Mouse (Mus musculus): ENCODE data around the gene Peg12. TPM values are rescaled to one million over a fixed set of nuclear protein-coding genes. Genes with fewer than 3 reads are reported as not detected.

Gene Peg12
- polyA plus RNA-seq (2012; rRNA removed): 0.16 and 0.21 TPM in 2 replicates

GRCm38 (mm10) chr7:62463878-62464755, at the start of gene Peg12:
TSS of gene Peg12 (minus strand) at chr7:62464510.
- H3K4me3 ChIP-seq (replicated peaks; ENCODE audit: insufficient read depth, low read depth, low read length): peak within 1 kb of the TSS; percentile 33
- H3K4me1 ChIP-seq (ENCODE audit: control insufficient read depth, insufficient read depth, low read length): no peaks in the 10 kb centered on the region
- TF ChIP-seq POLR2A (IDR thresholded peaks at IDR 0.05; ENCODE audit: borderline replicate concordance, insufficient read depth, low read length): no peak
- no peak for TF ChIP-seq CTCF (IDR thresholded peaks at IDR 0.05; ENCODE audit: borderline replicate concordance, insufficient read depth, low read depth, low read length)
- 24% methylated on average over 82 of the region's 82 CpGs for WGBS
- peak; percentile 11 to 21 for DNase-seq
- no peak within 1 kb of the TSS for H3K27ac ChIP-seq (ENCODE audit: insufficient read depth, low read length)
- no peaks in the 10 kb centered on the region for H3K27me3 ChIP-seq (ENCODE audit: control insufficient read depth, insufficient read depth, low read length)

- Histone ChIP-seq H3K4me3 (replicated peaks; ENCODE audit: insufficient read depth, low read depth, low read length) (no peak overlapping the region), H3K27me3 (ENCODE audit: control insufficient read depth, insufficient read depth, low read length) (no peaks in the 10 kb centered on the region), H3K27ac (ENCODE audit: insufficient read depth, low read length) (no peak overlapping the region), H3K4me1 (ENCODE audit: control insufficient read depth, insufficient read depth, low read length) (no peaks in the 10 kb centered on the region)
- no peak for DNase-seq
- 17% methylated on average over 2 of the region's 2 CpGs for WGBS
- TF ChIP-seq POLR2A (IDR thresholded peaks at IDR 0.05; ENCODE audit: borderline replicate concordance, insufficient read depth, low read length) (no peak), CTCF (IDR thresholded peaks at IDR 0.05; ENCODE audit: borderline replicate concordance, insufficient read depth, low read depth, low read length) (no peak)
These were observed 21.8 kb upstream of the Peg12 start for GRCm38 (mm10) chr7:62486139-62486538.

DNA sequence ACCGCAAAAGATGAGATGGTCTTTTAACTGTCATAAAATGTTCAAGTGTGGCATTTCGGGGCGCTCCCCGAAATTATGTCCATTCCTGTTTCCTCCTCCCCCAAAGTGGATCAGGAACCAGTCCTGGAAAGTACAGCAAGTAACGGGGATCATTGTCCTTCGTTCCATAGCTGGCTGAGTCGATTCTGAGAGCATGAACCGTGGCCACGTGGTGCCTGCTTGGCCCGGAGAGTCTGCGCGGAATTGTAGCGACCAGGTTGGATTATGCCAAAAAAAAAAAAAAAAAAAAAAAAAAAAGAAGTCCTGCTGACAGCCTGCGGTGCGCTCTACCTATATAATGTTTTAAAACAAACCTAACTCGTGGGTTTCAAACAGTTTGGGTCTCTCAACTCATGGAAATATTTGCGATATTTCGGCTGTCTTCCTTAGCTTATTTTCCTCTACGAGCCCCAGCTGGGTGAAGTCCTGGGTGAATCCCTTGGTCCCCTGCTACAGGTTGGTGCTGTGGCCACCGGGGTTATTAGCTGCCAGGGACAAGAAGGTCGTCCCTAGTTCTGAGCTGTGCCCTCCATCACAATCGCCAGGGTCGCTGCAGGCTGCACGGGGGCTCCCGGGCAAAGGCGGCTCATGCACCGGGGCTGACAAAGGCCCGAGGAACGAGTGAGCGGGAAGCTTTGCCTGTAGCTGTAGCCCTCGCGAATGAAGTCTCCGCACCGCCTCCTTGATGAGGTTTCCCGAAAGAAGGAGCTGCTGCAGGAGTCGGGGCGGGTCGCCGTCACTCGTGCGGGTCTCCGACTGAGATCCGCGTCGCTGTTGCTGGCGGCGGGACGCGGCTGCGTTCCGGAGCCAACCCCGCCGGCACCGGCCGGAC, 1.1 kb downstream of the Peg12 start:
- no peaks in the 10 kb centered on the region for H3K27me3 ChIP-seq (ENCODE audit: control insufficient read depth, insufficient read depth, low read length)
- no peak overlapping the region for H3K27ac ChIP-seq (ENCODE audit: insufficient read depth, low read length)
- H3K4me3 ChIP-seq (replicated peaks; ENCODE audit: insufficient read depth, low read depth, low read length): peak overlapping the region; percentile 4
- TF ChIP-seq CTCF (IDR thresholded peaks at IDR 0.05; ENCODE audit: borderline replicate concordance, insufficient read depth, low read depth, low read length): no peak
- no peak for TF ChIP-seq POLR2A (IDR thresholded peaks at IDR 0.05; ENCODE audit: borderline replicate concordance, insufficient read depth, low read length)
- 30% methylated on average over 55 of the region's 55 CpGs for WGBS
- peak; percentile 1 to 12 for DNase-seq
- H3K4me1 ChIP-seq (ENCODE audit: control insufficient read depth, insufficient read depth, low read length): no peaks in the 10 kb centered on the region

DNA sequence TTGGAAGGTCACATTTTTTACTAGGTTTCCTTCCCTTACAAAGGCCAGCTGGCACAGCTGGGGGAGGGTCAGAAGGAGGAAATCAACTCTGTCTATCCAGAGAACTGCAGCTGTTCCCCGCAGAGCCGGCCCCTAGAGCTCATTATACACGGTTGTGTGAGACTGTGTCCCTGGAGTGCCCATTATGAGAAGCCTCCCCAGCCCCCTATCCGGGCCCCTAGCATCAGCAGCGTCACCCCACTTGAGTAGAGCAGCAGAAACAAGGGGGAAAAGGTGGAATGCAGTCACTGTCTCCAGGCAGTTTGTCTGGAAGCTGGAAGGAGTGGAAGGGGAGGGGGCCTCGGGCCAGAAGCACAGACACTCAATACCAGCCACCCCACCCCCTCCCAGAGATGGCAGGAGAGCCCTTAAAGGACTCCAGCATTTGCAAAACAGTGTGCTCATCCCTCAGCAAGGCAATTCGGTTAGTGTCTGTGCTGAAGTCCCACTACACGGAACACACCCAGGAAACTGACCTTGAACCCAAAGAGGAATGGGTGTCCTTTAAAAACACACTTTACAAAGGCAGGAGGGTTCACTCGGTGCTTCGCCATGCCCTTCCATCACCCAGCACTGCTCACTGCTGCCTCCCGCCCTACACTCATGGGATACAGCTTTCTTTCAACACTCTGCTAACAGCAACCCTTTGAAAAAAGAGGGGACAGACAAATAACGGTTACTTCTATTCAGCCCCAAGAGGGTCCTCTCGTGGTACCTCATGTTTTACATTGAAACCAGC, 1.9 kb downstream of the Peg12 start:
- WGBS: 28% methylated on average over 13 of the region's 13 CpGs

GRCm38 (mm10) chr7:62452353-62452752, 12.0 kb downstream of the Peg12 start:
- no peaks in the 10 kb centered on the region for H3K4me1 ChIP-seq (ENCODE audit: control insufficient read depth, insufficient read depth, low read length)
- no peak overlapping the region for H3K27ac ChIP-seq (ENCODE audit: insufficient read depth, low read length)
- no peak for TF ChIP-seq POLR2A (IDR thresholded peaks at IDR 0.05; ENCODE audit: borderline replicate concordance, insufficient read depth, low read length)
- TF ChIP-seq CTCF (IDR thresholded peaks at IDR 0.05; ENCODE audit: borderline replicate concordance, insufficient read depth, low read depth, low read length): no peak
- no peak overlapping the region for H3K4me3 ChIP-seq (replicated peaks; ENCODE audit: insufficient read depth, low read depth, low read length)
- 23% methylated on average over 2 of the region's 2 CpGs for WGBS
- no peaks in the 10 kb centered on the region for H3K27me3 ChIP-seq (ENCODE audit: control insufficient read depth, insufficient read depth, low read length)
- DNase-seq: no peak

More for the DNA sequence above, 1.9 kb downstream of the Peg12 start:
- no peak overlapping the region for H3K4me3 ChIP-seq (replicated peaks; ENCODE audit: insufficient read depth, low read depth, low read length)
- H3K27ac ChIP-seq (ENCODE audit: insufficient read depth, low read length): no peak overlapping the region
- no peaks in the 10 kb centered on the region for H3K27me3 ChIP-seq (ENCODE audit: control insufficient read depth, insufficient read depth, low read length)
- no peaks in the 10 kb centered on the region for H3K4me1 ChIP-seq (ENCODE audit: control insufficient read depth, insufficient read depth, low read length)
- TF ChIP-seq POLR2A (IDR thresholded peaks at IDR 0.05; ENCODE audit: borderline replicate concordance, insufficient read depth, low read length): no peak
- no peak for TF ChIP-seq CTCF (IDR thresholded peaks at IDR 0.05; ENCODE audit: borderline replicate concordance, insufficient read depth, low read depth, low read length)
- DNase-seq: no peak

DNA sequence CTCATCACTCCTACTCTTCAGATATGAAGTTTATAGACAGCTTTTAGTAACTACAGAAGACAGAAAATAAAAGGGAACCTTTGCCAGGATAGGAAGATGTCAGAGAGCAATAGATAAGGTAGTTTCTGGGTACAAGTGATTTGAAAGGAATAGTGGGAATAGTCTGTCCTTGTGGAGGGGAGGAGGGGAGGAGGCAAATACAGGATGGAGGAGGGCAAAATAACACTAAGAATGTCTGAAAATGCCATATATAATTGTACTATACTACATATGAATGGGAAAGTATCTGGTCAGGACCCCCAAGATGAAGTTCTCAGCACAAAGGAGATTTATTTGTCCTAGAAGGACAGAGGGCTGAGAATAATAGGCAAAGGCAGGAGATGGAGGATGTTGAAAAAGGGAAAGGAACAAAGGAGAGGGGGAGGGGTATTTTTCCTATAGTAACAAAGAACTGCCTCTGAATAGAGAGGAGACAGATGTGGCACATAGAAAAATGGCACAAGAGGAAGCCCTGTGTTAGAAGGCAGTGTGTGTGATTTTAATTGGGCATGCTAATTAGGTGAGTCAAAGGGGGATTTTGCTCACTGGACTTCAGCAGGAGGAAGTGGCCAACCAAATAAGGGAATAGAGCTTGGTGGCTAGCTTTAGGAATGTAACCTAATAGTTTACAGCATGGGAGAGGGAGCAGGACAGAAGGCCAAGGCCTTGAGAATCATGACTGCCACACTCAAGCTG, 18.7 kb downstream of the Peg12 start:
- no peak for TF ChIP-seq POLR2A (IDR thresholded peaks at IDR 0.05; ENCODE audit: borderline replicate concordance, insufficient read depth, low read length)
- no peak for TF ChIP-seq CTCF (IDR thresholded peaks at IDR 0.05; ENCODE audit: borderline replicate concordance, insufficient read depth, low read depth, low read length)
- no peak overlapping the region for H3K27ac ChIP-seq (ENCODE audit: insufficient read depth, low read length)
- H3K4me3 ChIP-seq (replicated peaks; ENCODE audit: insufficient read depth, low read depth, low read length): no peak overlapping the region
- DNase-seq: no peak
- no peaks in the 10 kb centered on the region for H3K27me3 ChIP-seq (ENCODE audit: control insufficient read depth, insufficient read depth, low read length)
- H3K4me1 ChIP-seq (ENCODE audit: control insufficient read depth, insufficient read depth, low read length): no peaks in the 10 kb centered on the region

DNA sequence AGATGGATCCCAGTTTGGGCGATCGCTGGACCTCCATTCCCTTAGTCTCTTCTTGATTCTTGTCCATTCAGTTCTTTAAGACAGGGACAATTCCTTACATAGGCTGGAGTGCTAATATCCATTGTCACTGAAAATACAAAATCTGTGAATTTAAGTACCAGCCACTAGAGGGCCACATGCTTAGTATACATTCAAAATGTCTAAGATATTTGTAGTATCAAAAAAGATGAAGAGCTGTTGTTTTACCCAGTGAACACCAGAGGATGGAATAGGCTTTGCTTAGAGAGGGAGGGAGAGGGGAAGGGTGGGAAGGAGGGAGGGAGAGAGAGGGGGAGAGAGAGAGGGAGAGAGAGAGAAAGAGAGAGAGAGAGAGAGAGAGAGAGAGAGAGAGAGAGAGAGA, 27.9 kb downstream of the Peg12 start:
- Histone ChIP-seq H3K4me3 (replicated peaks; ENCODE audit: insufficient read depth, low read depth, low read length) (no peak overlapping the region), H3K27me3 (ENCODE audit: control insufficient read depth, insufficient read depth, low read length) (no peaks in the 10 kb centered on the region), H3K27ac (ENCODE audit: insufficient read depth, low read length) (no peak overlapping the region), H3K4me1 (ENCODE audit: control insufficient read depth, insufficient read depth, low read length) (no peaks in the 10 kb centered on the region)
- TF ChIP-seq CTCF (IDR thresholded peaks at IDR 0.05; ENCODE audit: borderline replicate concordance, insufficient read depth, low read depth, low read length): no peak
- TF ChIP-seq POLR2A (IDR thresholded peaks at IDR 0.05; ENCODE audit: borderline replicate concordance, insufficient read depth, low read length): no peak
- DNase-seq: no peak
- 47% methylated on average over 2 of the region's 2 CpGs for WGBS

All from cerebellum, adult 2 months (tissue).